Mouse (Mus musculus) heart, adult 2 months (tissue): ENCODE measurements around the gene Ccdc51.

Experiments used
- CTCF ChIP-seq: fragments of 200-600 bp; IDR thresholded peaks from 2 replicates; pipeline ENCODE4 v1.8.1; 2022; ENCODE audit warnings: antibody characterized with exemption, mild to moderate bottlenecking, moderate library complexity
- POLR2A ChIP-seq: fragments of 200-500 bp; IDR thresholded peaks from 2 replicates; pipeline ENCODE4 v1.6.1; 2011; ENCODE audit warnings: mild to moderate bottlenecking, low read depth, low read length, control low read depth; ENCODE audit not compliant: insufficient read depth

DNA sequence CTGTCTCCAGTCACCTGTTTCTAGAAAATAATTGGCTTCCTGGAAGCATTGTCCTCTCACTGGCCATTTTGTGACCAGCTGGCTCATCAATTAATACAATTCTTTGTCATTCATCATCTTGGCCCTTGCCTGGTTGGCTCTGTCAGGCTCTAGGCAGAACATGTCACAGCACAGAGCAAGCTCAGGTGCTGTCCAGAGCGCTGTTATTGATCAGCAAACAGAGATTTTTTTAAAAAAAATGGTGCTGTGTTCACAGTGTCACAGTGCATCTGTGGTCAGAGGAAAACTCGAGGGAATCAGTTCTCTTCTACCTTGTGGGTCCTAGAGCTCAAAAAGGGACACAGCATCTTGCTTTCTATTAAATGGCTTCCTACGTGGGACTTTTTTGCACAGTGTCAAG lies 43.2 kb downstream of the Ccdc51 start:
- TF ChIP-seq CTCF: no peak
- TF ChIP-seq POLR2A: no peak
